Mouse (Mus musculus): ENCODE results near the gene Hs6st1.

DNA sequence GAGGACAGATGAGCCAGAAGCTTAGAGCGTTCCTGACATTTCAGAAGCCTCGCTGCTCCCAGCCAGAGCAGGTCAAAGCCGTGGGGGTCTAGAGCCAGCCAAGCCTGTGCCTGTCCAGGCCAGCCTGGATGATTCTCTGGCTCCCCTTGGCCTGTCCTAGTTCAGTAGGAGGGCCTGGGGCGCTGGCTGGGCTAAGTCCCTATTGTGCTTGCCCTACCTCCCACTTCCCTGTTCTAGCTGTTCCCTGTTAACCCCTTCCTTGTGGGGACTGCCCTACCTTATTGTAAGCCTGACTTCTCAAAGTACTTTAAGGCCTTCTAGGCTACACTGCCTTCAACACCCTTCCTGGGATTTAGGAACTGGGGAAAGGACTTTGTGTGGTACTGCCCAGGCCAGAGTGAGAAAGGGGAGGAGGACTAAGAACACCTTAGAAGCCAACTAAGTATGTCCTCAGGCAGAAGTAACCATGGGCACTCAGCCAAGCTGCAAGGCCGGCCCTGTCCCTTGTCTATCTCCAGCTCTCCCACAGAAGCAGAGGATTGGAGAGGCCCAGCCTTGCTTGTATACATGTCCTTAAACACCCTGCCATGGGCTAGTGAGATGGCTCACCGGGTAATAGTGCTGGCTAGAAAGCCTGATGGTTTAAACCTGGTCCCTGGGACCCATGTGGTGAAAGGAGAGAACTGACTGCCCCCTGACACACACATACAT is 22.0 kb downstream of the Hs6st1 start:
- TF ChIP-seq CTCF (IDR thresholded peaks at IDR 0.05; ENCODE audit: insufficient read depth, low read length) (no peak), POLR2A (IDR thresholded peaks at IDR 0.05; ENCODE audit: borderline replicate concordance, extremely low read depth, low read depth, low read length) (no peak)
